Mouse (Mus musculus) spleen, adult 2 months (tissue): ENCODE data around the gene Gm10392. TPM values are rescaled to one million over a fixed set of nuclear protein-coding genes. Genes with fewer than 3 reads are reported as not detected.

Experiments
- DNase-seq, 2 experiments: peaks; one replicate each; pipeline versions ENCODE4 v3.0.0 to v3.0.0-alpha.2; 2012 to 2021; ENCODE audit warnings: low spot score in 2 of 2, low read depth in 1 of 2
- H3K27ac ChIP-seq: fragments of 200-500 bp; 2 replicates; pipeline ENCODE4 v1.5.1; 2012; ENCODE audit warnings: low read length, inconsistent platforms; ENCODE audit not compliant: insufficient read depth
- H3K27me3 ChIP-seq: fragments of 200-500 bp; 2 replicates; pipeline ENCODE4 v1.6.1; 2012; ENCODE audit warnings: mild to moderate bottlenecking, moderate library complexity, low read length, inconsistent platforms; ENCODE audit not compliant: control insufficient read depth, insufficient read depth
- H3K36me3 ChIP-seq: fragments of 200-500 bp; 2 replicates; pipeline ENCODE4 v1.6.1; 2012; ENCODE audit warnings: mild to moderate bottlenecking, low read length, inconsistent platforms; ENCODE audit not compliant: control insufficient read depth, insufficient read depth
- H3K4me1 ChIP-seq: fragments of 200-500 bp; 2 replicates; pipeline ENCODE4 v1.6.1; 2011; ENCODE audit warnings: inconsistent platforms; ENCODE audit not compliant: control insufficient read depth, insufficient read depth, insufficient read length
- H3K4me3 ChIP-seq: fragments of 200-500 bp; 2 replicates; pipeline ENCODE4 v1.5.1; 2011; ENCODE audit warnings: mild to moderate bottlenecking, inconsistent platforms; ENCODE audit not compliant: insufficient read depth, insufficient read length; ENCODE audit errors: extremely low read depth
- CTCF ChIP-seq: fragments of 200-500 bp; IDR thresholded peaks from 2 replicates; pipeline ENCODE4 v1.5.1; 2011; ENCODE audit warnings: mild to moderate bottlenecking, inconsistent platforms; ENCODE audit not compliant: insufficient read depth, insufficient read length, insufficient replicate concordance; ENCODE audit errors: extremely low read depth
- POLR2A ChIP-seq: fragments of 200-500 bp; IDR thresholded peaks from 2 replicates; pipeline ENCODE4 v1.6.1; 2011; ENCODE audit warnings: low read depth, low read length, inconsistent platforms
- WGBS: fragments of 180-500 bp; shearing (Covaris S2); methylation state at CpG from one replicate; pipeline ENCODE4 v1.1.7; 2018; 5-methylcytosine and 5-hydroxymethylcytosine counted together
- polyA plus RNA-seq: library from polyadenylated mRNA; depleted of rRNA; stranded (reverse); fragments of >200 nt; gene quantifications from 2 replicates; pipeline ENCODE4 v1.2.3, GENCODE M21; 2012; rRNA removed

Gene Gm10392
- polyA plus RNA-seq, 1 experiment, result 0.16 TPM

- 7% methylated on average over 20 of the region's 20 CpGs for WGBS
- Histone ChIP-seq H3K27me3 (peaks cover 8% of the 10 kb centered on the region), H3K36me3 (no peaks in the 10 kb centered on the region), H3K4me1 (peaks cover 7% of the 10 kb centered on the region), H3K4me3 (peak overlapping the region; percentile 12; the same call in 1 of the 2 replicates), H3K27ac (no peak overlapping the region)
- TF ChIP-seq POLR2A (no peak), CTCF (peak; percentile 91)
- peak; percentile 47 to 77 for DNase-seq
Observed at GRCm38 (mm10) chr11:77467784-77468183, 51.2 kb downstream of the Gm10392 start.

GRCm38 (mm10) chr11:77467157-77467556 is 51.8 kb downstream of the Gm10392 start:
- Histone ChIP-seq H3K4me3 (no peak overlapping the region), H3K36me3 (no peaks in the 10 kb centered on the region), H3K27ac (no peak overlapping the region), H3K27me3 (peaks cover 13% of the 10 kb centered on the region), H3K4me1 (peaks cover 7% of the 10 kb centered on the region)
- WGBS, result 4% methylated on average over 25 of the region's 25 CpGs
- peak; percentile 74 for TF ChIP-seq CTCF
- TF ChIP-seq POLR2A, result no peak
- DNase-seq, result peak; percentile 35 to 81

Other genes with a start within 250 kb of the Gm10392 start
- gene Coro6, start 56.8 kb downstream of the Gm10392 start, polyA plus RNA-seq, result 0.76 and 1.1 TPM in 2 replicates
- 8.9 and 10.6 TPM in 2 replicates for gene Ankrd13b, start 29.5 kb downstream of the Gm10392 start, polyA plus RNA-seq
- 36.2 and 44.3 TPM in 2 replicates for gene Git1, start 25.6 kb downstream of the Gm10392 start, polyA plus RNA-seq
- 4.1 and 6.5 TPM in 2 replicates for gene Abhd15, start 4.1 kb downstream of the Gm10392 start, polyA plus RNA-seq
- 16.6 and 18.7 TPM in 2 replicates for gene Trp53i13, start 3.2 kb downstream of the Gm10392 start, polyA plus RNA-seq
- 2.5 and 2.6 TPM in 2 replicates for gene Taok1, start 88.6 kb upstream of the Gm10392 start, polyA plus RNA-seq
- 12.8 and 13.5 TPM in 2 replicates for gene Nufip2, start 167.0 kb upstream of the Gm10392 start, polyA plus RNA-seq
- gene Cryba1, start 206.1 kb upstream of the Gm10392 start, polyA plus RNA-seq, result not detected in 2 replicates
- gene Myo18a, start 244.0 kb upstream of the Gm10392 start, polyA plus RNA-seq, result 52.3 and 54.5 TPM in 2 replicates